Mouse (Mus musculus): Measurements from ENCODE around the gene Gm10382. TPM values are rescaled to one million over a fixed set of nuclear protein-coding genes. Genes with fewer than 3 reads are reported as not detected.
"Not testable (repeated sequence)": the region's sequence is repeated elsewhere in the genome, so short reads cannot be mapped to it uniquely, and the experiment has no call there.

Gm10382 gene
- total RNA-seq, 2 experiments from 2014 or later, result 0.46 TPM; not detected in 1

DNA sequence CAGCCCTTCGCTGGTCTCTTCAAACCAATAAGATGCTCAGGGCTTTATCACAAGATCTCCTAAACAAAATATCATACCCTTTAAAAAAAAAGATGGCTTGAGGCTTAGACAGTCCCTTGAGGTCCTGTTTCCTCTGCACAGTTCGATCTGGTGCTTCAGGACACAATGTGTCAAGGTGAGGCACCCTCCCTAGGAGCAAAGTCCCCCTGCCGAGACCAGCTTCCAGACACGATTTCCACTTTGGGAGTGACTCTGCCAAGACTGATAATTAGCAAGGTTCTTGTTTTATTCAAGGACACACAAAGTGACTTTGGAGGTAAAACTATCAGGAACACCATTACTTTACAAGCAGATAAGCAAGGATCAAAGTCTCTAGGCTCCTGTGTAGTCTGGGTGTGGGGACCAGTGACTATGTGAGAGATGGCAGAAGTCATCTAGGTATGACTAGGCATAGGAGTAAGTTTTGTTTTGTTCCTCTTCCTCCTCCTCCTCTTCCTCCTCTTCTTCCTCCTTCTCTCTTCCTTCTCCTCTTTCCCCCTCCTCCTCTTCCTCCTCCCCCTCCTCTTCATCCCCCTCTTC, 24.2 kb upstream of the Gm10382 start:
- intact Hi-C loops (cut with DNase I), result loop anchor here (5.0 to 10.0 kb wide), 2 partner anchors 170 to 463 kb away; no protein-coding TSS in a partner anchor
- DNase-seq (ENCODE audit: low spot score in 2 of 2), result no peak

GRCm38 (mm10) chr5:125368156-125368555, 21.0 kb upstream of the Gm10382 start:
- intact Hi-C loops (cut with DNase I), result loop anchor here (1.0 to 10.0 kb wide), 4 partner anchors 90 to 466 kb away; no protein-coding TSS in a partner anchor
- no peak for DNase-seq (ENCODE audit: low spot score in 2 of 2)

- DNase-seq (ENCODE audit: low spot score in 2 of 2), result peak; percentile 69 to 80
- intact Hi-C loops (cut with DNase I), result loop anchor here (1.0 to 10.0 kb wide), 4 partner anchors 90 to 466 kb away; no protein-coding TSS in a partner anchor
Measured at GRCm38 (mm10) chr5:125368568-125368967, 20.6 kb upstream of the Gm10382 start.

DNA sequence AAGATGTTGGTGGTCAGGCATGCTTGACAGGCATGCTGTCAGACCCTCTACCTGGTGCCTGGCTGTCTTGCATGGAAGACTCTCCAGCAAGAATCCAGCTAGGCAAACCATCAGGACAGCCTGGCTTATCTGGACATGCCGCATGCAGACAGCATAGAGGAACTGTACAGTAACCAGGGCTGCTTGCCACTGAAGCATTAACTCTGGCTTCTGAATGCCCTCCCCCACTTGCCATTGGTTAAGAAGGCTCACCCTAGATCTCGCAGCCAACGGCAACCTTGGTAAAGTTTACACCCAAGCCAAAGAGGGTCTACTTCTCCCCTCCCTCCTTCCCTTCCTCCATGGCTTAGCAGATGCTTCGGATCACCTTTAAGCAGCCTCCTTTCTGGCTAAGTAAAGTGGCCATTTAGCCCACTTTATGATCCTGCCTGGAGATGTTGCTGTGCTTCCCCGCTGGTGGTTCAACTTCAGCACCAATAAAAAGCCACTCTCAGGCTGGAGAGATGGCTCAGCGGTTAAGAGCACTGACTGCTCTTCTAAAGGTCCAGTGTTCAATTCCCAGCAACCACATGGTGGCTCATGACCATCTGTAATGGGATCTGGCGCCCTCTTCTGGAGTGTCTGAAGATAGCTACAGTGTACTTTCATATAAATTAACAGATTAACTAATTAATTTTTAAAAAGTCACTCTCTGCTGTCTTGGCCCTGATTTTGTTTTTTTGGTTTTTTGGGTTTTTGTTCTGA, 18.0 kb upstream of the Gm10382 start:
- no peak for DNase-seq (ENCODE audit: low spot score in 2 of 2)
- intact Hi-C loops (cut with DNase I), result no loop called here

- no peak for DNase-seq (ENCODE audit: low spot score in 2 of 2)
- intact Hi-C loops (cut with DNase I), result no loop called here
Measured at GRCm38 (mm10) chr5:125372027-125372426, 17.1 kb upstream of the Gm10382 start.

GRCm38 (mm10) chr5:125375871-125376270, 13.3 kb upstream of the Gm10382 start:
- intact Hi-C loops (cut with DNase I), result no loop called here
- DNase-seq (ENCODE audit: low spot score in 2 of 2), result peak in 1 of 2 experiments; percentile 49

DNA sequence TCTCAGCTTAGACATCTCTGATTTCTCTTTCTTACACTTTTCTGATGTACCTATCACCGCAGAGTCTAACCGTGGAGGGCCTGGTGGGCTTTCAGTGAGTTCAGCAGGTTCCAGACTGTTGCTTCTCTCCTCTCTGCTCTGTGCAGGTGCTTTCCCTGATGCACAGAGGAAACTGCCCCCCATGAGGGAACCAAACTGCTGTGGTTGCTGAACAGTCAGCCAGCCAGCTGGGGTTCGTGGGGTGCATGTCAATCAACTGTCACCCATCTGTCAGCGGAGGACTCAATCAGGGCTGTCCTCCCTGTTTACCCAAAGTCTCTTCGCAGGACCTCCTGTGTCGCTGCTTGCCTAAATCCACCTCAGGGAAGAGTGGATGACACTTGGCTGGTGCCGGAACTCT, 11.9 kb upstream of the Gm10382 start:
- intact Hi-C loops (cut with DNase I), result no loop called here
- no peak for DNase-seq (ENCODE audit: low spot score in 2 of 2)

DNA sequence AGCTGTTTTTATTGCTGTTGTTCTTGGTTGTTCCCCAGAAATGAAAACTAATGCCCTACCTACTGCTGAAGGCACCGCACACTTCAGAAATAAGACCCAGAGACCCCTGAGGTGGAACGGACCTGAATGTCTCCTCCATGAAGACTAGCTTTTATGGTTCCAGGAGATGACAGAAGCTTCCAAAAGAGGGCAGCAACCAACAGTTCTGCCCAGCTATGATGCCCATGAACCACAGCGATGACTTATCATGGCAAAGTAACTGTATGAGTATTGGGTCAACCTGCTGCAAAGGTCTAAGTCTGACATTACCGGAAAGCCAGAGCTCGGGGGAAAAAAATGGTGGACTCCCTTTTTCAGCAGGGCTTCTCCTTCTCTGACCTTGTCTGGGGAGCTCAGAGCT, 10.2 kb upstream of the Gm10382 start:
- intact Hi-C loops (cut with DNase I), result no loop called here
- DNase-seq (ENCODE audit: low spot score in 2 of 2), result no peak

GRCm38 (mm10) chr5:125381954-125382672, 7.0 kb upstream of the Gm10382 start:
- DNase-seq (ENCODE audit: low spot score in 2 of 2), result no peak
- intact Hi-C loops (cut with DNase I), result loop anchor here (5.0 kb wide), 1 partner anchor 80 kb away; no protein-coding TSS in a partner anchor

DNA sequence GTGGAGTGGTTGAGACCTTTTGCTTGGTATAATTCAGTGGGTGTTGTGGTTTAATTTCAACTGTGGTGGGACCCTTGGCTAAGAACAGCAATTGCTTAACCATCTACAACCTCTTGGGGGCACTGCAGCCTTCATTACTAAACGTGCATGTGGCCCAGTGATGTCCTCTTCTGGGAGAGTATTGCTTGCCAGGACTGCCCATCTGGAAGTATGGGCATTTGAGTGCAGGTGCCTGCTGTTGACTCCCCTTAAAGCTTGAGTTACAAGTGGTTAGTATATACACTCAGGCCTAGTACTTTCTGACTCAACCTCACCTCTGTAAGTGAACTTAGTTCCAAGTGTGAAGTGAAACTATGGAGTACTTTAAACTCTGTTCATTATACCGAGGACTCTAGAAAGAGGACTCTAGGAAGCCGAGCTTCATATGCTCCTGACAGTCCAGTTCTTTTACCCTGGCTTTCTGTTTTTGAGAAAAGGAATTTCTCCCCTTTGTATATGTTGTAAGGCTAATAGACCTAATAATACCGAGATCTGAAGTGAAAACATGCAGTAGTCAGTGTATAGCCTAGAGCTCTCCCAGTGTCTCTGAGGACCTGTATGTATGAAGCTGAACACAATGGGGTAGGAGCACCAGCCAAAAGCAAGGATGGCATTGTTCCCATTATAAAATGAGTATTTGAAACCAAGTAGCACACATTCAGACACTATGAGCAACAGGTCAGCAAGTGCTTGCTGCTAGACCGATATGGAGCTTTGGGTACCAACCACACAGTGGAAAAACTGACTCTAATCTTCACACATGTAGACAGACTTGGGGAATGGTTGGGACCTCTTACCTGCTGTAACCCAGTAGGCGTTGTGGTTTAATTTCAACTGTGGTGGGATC, 6.2 kb upstream of the Gm10382 start:
- intact Hi-C loops (cut with DNase I), result loop anchor here (5.0 kb wide), 1 partner anchor 79 kb away; no protein-coding TSS in a partner anchor
- DNase-seq (ENCODE audit: low spot score in 2 of 2), result peak; percentile 61 to 77

DNA sequence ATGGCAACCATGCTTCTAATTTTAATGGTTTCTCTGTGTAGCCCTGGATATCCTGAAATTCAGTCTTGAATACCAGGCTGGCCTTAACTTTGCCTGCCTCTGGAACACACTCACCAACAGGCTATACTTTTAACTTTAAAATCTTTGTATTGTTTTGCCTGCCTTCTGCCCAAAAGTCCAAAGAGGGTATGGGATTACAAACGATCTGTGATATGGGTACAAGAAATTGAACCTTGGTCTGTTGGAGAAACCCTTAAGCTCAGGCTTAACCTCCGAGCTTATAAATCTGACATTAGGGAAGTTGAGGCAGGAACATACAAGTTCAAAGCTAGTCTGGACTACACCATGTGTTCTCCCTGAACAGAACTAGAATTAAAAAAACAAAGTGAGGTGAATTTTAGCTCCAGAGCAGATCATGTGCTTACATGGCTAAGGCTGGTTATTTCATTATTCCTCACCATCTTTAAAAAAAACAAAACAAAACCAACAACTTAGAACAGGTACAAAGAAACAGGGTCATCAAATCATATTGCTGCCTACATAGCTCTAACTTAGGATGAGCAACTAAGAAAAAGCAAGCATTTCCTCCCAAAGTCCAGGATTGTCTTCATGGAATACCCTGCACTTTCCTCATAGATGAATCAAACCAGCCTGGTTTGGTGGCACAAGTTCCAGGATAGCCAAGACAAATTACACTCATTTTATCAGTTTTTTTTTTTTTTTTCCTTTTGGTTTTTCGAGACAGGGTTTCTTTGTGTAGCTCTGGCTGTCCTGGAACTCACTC, 5.3 kb upstream of the Gm10382 start:
- DNase-seq (ENCODE audit: low spot score in 2 of 2), result no peak
- intact Hi-C loops (cut with DNase I), result loop anchor here (5.0 kb wide), 1 partner anchor 78 kb away; no protein-coding TSS in a partner anchor

GRCm38 (mm10) chr5:125384512-125385214, 4.5 kb upstream of the Gm10382 start:
- no peak for DNase-seq (ENCODE audit: low spot score in 2 of 2)
- intact Hi-C loops (cut with DNase I), result loop anchor here (5.0 kb wide), 1 partner anchor 78 kb away; no protein-coding TSS in a partner anchor

GRCm38 (mm10) chr5:125385215-125385940, 3.7 kb upstream of the Gm10382 start:
- no peak for DNase-seq (ENCODE audit: low spot score in 2 of 2)
- intact Hi-C loops (cut with DNase I), result no loop called here

DNA sequence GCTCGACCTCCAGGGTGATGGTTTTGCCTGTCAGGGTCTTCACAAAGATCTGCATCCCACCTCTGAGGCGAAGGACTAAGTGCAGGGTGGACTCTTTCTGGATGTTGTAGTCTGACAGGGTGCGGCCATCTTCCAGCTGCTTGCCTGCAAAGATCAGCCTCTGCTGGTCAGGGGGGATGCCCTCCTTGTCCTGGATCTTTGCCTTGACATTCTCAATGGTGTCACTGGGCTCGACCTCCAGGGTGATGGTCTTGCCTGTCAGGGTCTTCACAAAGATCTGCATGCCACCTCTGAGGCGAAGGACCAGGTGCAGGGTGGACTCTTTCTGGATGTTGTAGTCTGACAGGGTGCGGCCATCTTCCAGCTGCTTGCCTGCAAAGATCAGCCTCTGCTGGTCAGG, 1.8 kb upstream of the Gm10382 start:
- DNase-seq (ENCODE audit: low spot score in 2 of 2); intact Hi-C loops (cut with DNase I): not testable (repeated sequence)

- DNase-seq (ENCODE audit: low spot score in 2 of 2), result no peak
- intact Hi-C loops (cut with DNase I), result no loop called here
Measured at GRCm38 (mm10) chr5:125388358-125389092, 597 bp upstream of the Gm10382 start.

DNA sequence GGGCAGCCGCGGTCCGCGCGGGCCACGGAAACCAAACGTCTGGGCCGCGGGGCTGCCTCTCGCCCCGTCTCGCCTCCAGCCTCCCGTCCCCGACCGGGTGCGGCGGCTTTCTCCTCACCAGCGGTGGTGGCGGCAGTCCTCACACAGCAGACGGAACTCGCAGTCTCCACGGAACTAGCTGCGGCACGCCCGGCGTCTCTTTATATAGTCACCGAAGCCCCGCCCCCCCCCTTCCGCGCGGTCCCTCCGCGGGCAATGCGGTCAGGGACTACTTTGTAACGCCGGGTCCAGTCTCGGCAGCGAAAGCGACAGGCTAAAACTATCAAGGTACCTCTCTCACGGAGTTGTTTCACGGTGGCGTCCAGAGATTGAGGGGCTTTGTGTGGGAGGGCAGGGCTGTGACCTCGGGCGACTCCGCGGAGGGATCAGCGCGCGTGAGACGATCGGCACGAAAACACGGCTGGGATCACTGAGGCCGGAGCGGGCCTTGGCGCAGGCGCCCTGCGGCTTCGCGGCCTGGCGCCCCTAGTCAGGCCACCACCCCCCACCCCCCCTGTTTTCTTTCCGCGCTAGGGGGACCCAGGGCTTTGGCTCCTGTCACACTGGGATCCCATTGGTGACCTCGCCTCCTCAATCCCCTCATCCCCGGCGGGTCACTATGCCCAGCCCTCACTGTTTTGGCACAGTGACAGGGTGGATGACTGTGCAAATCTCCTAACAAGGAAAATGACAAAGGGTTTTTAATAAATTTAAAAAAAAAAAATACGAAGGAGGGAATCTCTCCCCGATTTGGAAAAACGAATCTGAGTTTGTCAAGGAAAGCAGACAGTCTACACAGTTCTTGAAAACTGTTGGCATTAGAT, 688 bp downstream of the Gm10382 start, which contains the start of gene Ubc:
Gene Ubc (minus strand): TSS at position 624 of the 863 bp plus-strand sequence.
- intact Hi-C loops (cut with DNase I), result loop anchor here (2.0 kb wide), 1 partner anchor 15 kb away; no protein-coding TSS in a partner anchor
- DNase-seq (ENCODE audit: low spot score in 2 of 2), result peak; percentile 83 to 85

All from left cerebral cortex, postnatal 25 days (tissue).